Mouse (Mus musculus) midbrain, postnatal 0 days (tissue): ENCODE measurements around the gene Dock10. TPM values are rescaled to one million over a fixed set of nuclear protein-coding genes. Genes with fewer than 3 reads are reported as not detected.

ENCODE experiments used
- ATAC-seq: fragments of 200-750 bp; cut with Nextera tagmentation; 2 replicates; pipeline ENCODE4 v1.8.0; 2017; ENCODE audit warnings: moderate number of reproducible peaks, mild to moderate bottlenecking, moderate TSS enrichment, moderate library complexity; ENCODE audit not compliant: low FRiP score
- DNase-seq: peaks from one replicate; pipeline ENCODE4 v3.0.0-alpha.2; 2015; ENCODE audit warnings: low spot score
- H3K27ac ChIP-seq: fragments of 300-500 bp; sonication (generic); 2 replicates; pipeline ENCODE4 v1.5.1; 2014; ENCODE audit warnings: low read depth, mild to moderate bottlenecking, low read length, mixed read lengths
- H3K27me3 ChIP-seq: fragments of 300-500 bp; sonication (generic); 2 replicates; pipeline ENCODE4 v1.6.1; 2014; ENCODE audit warnings: low read length, control low read depth, mixed read lengths; ENCODE audit not compliant: insufficient read depth
- H3K36me3 ChIP-seq: fragments of 300-500 bp; sonication (generic); 2 replicates; pipeline ENCODE4 v1.6.1; 2014; ENCODE audit warnings: low read length, control low read depth, mixed read lengths; ENCODE audit not compliant: insufficient read depth
- H3K4me1 ChIP-seq: fragments of 300-500 bp; sonication (generic); 2 replicates; pipeline ENCODE4 v1.6.1; 2014; ENCODE audit warnings: mild to moderate bottlenecking, control low read depth, antibody characterized with exemption, low read length, mixed read lengths; ENCODE audit not compliant: insufficient read depth
- H3K4me2 ChIP-seq: fragments of 300-500 bp; sonication (generic); 2 replicates; pipeline ENCODE4 v1.6.1; 2014; ENCODE audit warnings: low read depth, mild to moderate bottlenecking, low read length, mixed read lengths; ENCODE audit not compliant: poor library complexity, severe bottlenecking
- H3K4me3 ChIP-seq: fragments of 300-500 bp; sonication (generic); 2 replicates; pipeline ENCODE4 v1.5.1; 2014; ENCODE audit warnings: low read depth, mild to moderate bottlenecking, low read length, moderate library complexity
- H3K9ac ChIP-seq: fragments of 300-500 bp; sonication (generic); replicated peaks from 2 replicates; pipeline ENCODE4 v1.6.1; 2014; ENCODE audit warnings: mild to moderate bottlenecking, low read length, moderate library complexity, mixed read lengths; ENCODE audit not compliant: poor library complexity, severe bottlenecking
- H3K9me3 ChIP-seq: fragments of 300-500 bp; sonication (generic); 2 replicates; pipeline ENCODE4 v1.6.1; 2016; ENCODE audit warnings: low read length, control low read depth
- CTCF ChIP-seq: IDR thresholded peaks from 2 replicates; pipeline ENCODE4 v1.5.1; 2016; ENCODE audit warnings: antibody characterized with exemption, mild to moderate bottlenecking
- WGBS: fragments of 180-500 bp; shearing (Covaris S2); extraction: QIAGEN DNeasy Blood & Tissue Kit; methylation state at CpG from one replicate; pipeline ENCODE4 v1.1.7; 2014; 5-methylcytosine and 5-hydroxymethylcytosine counted together
- polyA plus RNA-seq: library from polyadenylated mRNA; unstranded; fragments of >200 nt; fragmentation: Nextera tagmentation; extraction: Ambion mirVana; gene quantifications from 2 replicates; pipeline ENCODE4 v1.2.1, GENCODE M21; 2015
- total RNA-seq: library from RNA; depleted of rRNA; stranded (reverse); fragments of >200 nt; gene quantifications from 2 replicates; pipeline ENCODE4 v1.2.3, GENCODE M21; 2014

The Dock10 gene
- total and polyA plus RNA-seq, 2 experiments from 2014 or later: 3.0 to 12.8 TPM

GRCm38 (mm10) chr1:80622646-80623045 lies 135.7 kb downstream of the Dock10 start:
- H3K4me2 ChIP-seq: no peak overlapping the region
- no peaks in the 10 kb centered on the region for H3K4me1 ChIP-seq
- no peak for TF ChIP-seq CTCF
- 91% methylated on average over 1 of the region's 1 CpGs for WGBS
- no peaks in the 10 kb centered on the region for H3K27me3 ChIP-seq
- no peak for ATAC-seq
- H3K4me3 ChIP-seq: no peak overlapping the region
- DNase-seq: no peak
- no peak overlapping the region for H3K9ac ChIP-seq
- H3K36me3 ChIP-seq: no peaks in the 10 kb centered on the region
- no peak overlapping the region for H3K27ac ChIP-seq
- no peaks in the 10 kb centered on the region for H3K9me3 ChIP-seq

- ATAC-seq: no peak
- Histone ChIP-seq H3K4me3 (no peak overlapping the region), H3K27ac (no peak overlapping the region), H3K9ac (no peak overlapping the region), H3K4me2 (no peak overlapping the region), H3K27me3 (no peaks in the 10 kb centered on the region), H3K9me3 (no peaks in the 10 kb centered on the region), H3K36me3 (no peaks in the 10 kb centered on the region), H3K4me1 (no peaks in the 10 kb centered on the region)
- 91% methylated on average over 2 of the region's 2 CpGs for WGBS
- TF ChIP-seq CTCF: no peak
- no peak for DNase-seq
Measured at GRCm38 (mm10) chr1:80619100-80619499, 139.2 kb downstream of the Dock10 start.

DNA sequence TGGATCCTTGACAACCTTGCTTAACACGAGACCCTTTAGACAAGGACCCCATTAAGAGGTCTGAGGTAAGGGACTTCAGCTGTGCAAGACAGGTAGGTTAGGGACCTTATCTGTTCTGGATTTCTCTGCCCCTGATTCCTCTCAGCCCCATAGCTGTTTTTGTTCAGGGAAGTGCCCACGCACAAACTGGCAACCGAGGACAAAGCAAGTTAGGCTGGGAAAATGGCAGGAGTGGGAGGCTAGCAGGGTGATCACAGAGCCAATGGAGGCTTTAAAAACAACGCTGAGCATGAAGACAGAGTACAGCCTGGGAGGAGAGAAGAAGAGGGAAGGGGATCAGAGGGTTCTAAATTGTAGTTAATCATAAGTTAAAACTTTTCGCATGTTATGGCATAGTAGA lies 141.7 kb downstream of the Dock10 start:
- H3K27me3 ChIP-seq: no peaks in the 10 kb centered on the region
- H3K36me3 ChIP-seq: no peaks in the 10 kb centered on the region
- H3K9ac ChIP-seq: no peak overlapping the region
- ATAC-seq: no peak
- no peak overlapping the region for H3K4me3 ChIP-seq
- no peak overlapping the region for H3K27ac ChIP-seq
- TF ChIP-seq CTCF: no peak
- H3K4me1 ChIP-seq: no peaks in the 10 kb centered on the region
- H3K4me2 ChIP-seq: no peak overlapping the region
- DNase-seq: no peak
- 90% methylated on average over 5 of the region's 5 CpGs for WGBS
- no peaks in the 10 kb centered on the region for H3K9me3 ChIP-seq

GRCm38 (mm10) chr1:80614750-80615149 lies 143.6 kb downstream of the Dock10 start:
- Histone ChIP-seq H3K4me3 (no peak overlapping the region), H3K36me3 (no peaks in the 10 kb centered on the region), H3K27me3 (no peaks in the 10 kb centered on the region), H3K9me3 (no peaks in the 10 kb centered on the region), H3K4me1 (no peaks in the 10 kb centered on the region), H3K9ac (no peak overlapping the region), H3K4me2 (no peak overlapping the region), H3K27ac (no peak overlapping the region)
- DNase-seq (no peak), ATAC-seq (no peak)
- 93% methylated on average over 5 of the region's 5 CpGs for WGBS
- TF ChIP-seq CTCF: no peak

- WGBS: 85% methylated on average over 4 of the region's 4 CpGs
- Histone ChIP-seq H3K4me1 (no peaks in the 10 kb centered on the region), H3K36me3 (no peaks in the 10 kb centered on the region), H3K4me2 (no peak overlapping the region), H3K9me3 (no peaks in the 10 kb centered on the region), H3K27ac (no peak overlapping the region), H3K4me3 (no peak overlapping the region), H3K27me3 (no peaks in the 10 kb centered on the region), H3K9ac (no peak overlapping the region)
- TF ChIP-seq CTCF: no peak
- DNase-seq (no peak), ATAC-seq (no peak)
Measured at GRCm38 (mm10) chr1:80613395-80614011, 144.8 kb downstream of the Dock10 start.

DNA sequence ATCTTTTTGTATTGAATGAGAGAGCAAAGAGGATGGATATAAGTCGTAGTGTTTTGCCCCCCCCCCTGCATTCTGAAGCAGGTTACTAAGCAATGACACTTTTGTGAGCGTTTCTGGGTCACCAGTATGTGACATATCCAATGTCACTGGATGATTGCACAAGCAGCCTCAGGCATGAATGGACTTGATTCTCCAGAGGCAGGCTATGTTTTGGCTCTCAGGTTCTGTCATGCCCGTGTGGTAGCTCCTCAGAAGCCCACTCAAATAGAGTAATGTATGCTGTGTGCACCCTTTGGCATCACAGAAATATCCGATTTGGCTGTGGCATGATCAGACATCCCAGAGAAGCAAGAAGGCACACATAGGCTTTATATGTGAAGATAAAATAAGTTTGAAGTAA lies 150.8 kb downstream of the Dock10 start:
- DNase-seq: no peak
- Histone ChIP-seq H3K36me3 (no peaks in the 10 kb centered on the region), H3K9ac (no peak overlapping the region), H3K4me3 (no peak overlapping the region), H3K4me2 (no peak overlapping the region), H3K4me1 (no peaks in the 10 kb centered on the region), H3K27ac (no peak overlapping the region), H3K9me3 (no peaks in the 10 kb centered on the region), H3K27me3 (no peaks in the 10 kb centered on the region)
- TF ChIP-seq CTCF: no peak
- ATAC-seq: no peak
- 77% methylated on average over 4 of the region's 4 CpGs for WGBS
